Mouse (Mus musculus) bone marrow, adult 2 months (tissue): ENCODE results near the gene Abcc10.

Experiments used
- CTCF ChIP-seq: fragments of 200-500 bp; IDR thresholded peaks from 2 replicates; pipeline ENCODE4 v1.5.1; 2011; ENCODE audit warnings: low read length, control low read depth; ENCODE audit not compliant: control insufficient read depth, insufficient read depth
- POLR2A ChIP-seq: fragments of 200-500 bp; IDR thresholded peaks from 2 replicates; pipeline ENCODE4 v1.6.1; 2011; ENCODE audit warnings: low read depth, mild to moderate bottlenecking, control low read depth, low read length, borderline replicate concordance; ENCODE audit not compliant: control insufficient read depth

- TF ChIP-seq POLR2A: no peak
- TF ChIP-seq CTCF: no peak
Observed at GRCm38 (mm10) chr17:46258279-46259053, 69.7 kb downstream of the Abcc10 start.
